Mouse (Mus musculus) olfactory bulb, adult 2 months (tissue): ENCODE results near the gene Syne4.

Source experiments
- CTCF ChIP-seq: fragments of 200-500 bp; IDR thresholded peaks from 2 replicates; pipeline ENCODE4 v1.5.1; 2012; ENCODE audit warnings: low read depth, mild to moderate bottlenecking, low read length, moderate library complexity; ENCODE audit not compliant: insufficient read depth
- POLR2A ChIP-seq: fragments of 200-500 bp; IDR thresholded peaks from 2 replicates; pipeline ENCODE4 v1.6.1; 2012; ENCODE audit warnings: mild to moderate bottlenecking, low read depth, low read length, moderate library complexity; ENCODE audit not compliant: insufficient read depth

DNA sequence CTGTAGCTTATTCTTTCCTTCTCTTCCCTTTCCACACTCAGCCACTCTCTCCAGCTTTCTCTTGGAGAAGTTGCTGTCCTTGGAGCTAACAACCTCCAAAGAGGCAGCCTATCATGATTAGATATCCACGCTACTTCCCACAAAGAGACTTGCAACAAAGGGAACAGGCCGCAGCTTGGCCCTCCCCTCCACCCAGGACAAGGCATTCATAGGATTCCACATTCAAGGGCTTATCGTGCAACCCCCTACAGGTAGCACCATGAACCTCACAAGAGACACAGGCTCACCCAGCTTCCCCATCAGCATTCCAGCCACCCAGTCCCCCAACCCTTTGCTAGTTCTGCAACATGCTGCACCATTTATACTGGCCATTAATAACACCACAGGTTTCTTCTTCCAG, 47.8 kb upstream of the Syne4 start:
- TF ChIP-seq CTCF = no peak
- TF ChIP-seq POLR2A = no peak
